In the genomic region with DNA sequence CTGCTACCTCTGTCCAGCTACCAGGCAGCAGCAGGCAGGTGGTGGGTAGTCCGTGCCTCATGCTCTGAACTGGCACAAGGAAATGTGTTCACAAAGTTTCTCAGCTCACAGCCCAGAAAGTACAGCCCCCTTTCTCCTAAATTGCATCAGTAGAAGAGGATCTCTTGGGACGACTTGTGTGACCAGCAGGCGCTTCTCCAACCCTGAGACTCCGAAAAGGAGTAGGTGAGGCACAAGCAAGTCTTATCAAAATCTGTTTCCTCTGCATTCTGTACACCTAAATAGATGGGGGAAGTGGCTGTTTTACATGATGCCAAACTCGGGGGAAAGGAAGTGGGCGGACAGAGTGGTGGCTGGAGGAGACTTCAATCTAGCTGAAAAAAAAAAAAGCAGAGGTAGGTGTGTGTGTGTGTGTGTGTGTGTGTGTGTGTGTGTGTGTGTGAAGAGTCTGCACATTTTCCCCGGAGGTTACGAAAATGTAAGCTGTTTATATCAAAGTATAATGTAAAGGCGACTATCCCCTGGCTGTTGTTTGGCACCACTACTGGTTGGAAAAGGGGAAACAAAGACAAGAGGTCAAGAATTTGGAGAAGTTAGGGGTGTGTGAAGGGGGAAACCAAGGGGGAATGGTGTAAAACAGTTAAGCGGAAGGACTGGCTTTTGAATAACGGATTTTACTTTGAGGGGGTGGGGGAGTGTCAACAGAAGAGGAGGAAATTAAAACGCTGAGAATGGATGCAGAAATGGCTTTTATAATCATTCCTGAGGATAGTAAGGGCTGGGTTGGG, we compare ENCODE assay signal across 10 mouse cellular contexts. TPM values are rescaled to one million over a fixed set of nuclear protein-coding genes. Genes with fewer than 3 reads are reported as not detected.
DNase-seq lines count a peak whose midpoint lies in the region; ATAC-seq and TF ChIP-seq lines count a peak whose summit lies in the region.
"Had no signal": no experiment of that assay in that cellular context is flagged by ENCODE, and none has a peak within 500 bp of the region (broad histone marks: within the 10 kb centered on the region; RNA-seq: fewer than 3 reads in every experiment).

No protein-coding gene starts in this region.

- H3K36me3 ChIP-seq in heart, embryonic 13.5 days, result no peaks in the 10 kb centered on the region
- no peaks in the 10 kb centered on the region for H3K36me3 ChIP-seq in hindbrain, embryonic 11.5 days (ENCODE audit: control insufficient read depth, insufficient read depth, low read length)
- H3K36me3 ChIP-seq in midbrain, embryonic 14.5 days (ENCODE audit: control insufficient read depth, insufficient read depth, low read length), result no peaks in the 10 kb centered on the region

- no peak overlapping the region for H3K27ac ChIP-seq in heart, embryonic 13.5 days (replicated peaks)
- peak overlapping the region; percentile 19; the same call in 1 of the 2 replicates for H3K27ac ChIP-seq in bone marrow, adult 2 months (ENCODE audit: control insufficient read depth, insufficient read depth, low read depth, low read length, poor library complexity)
- H3K27ac ChIP-seq in hindbrain, embryonic 11.5 days (ENCODE audit: low read depth, low read length), result no peak overlapping the region
- H3K27ac ChIP-seq in midbrain, embryonic 14.5 days (replicated peaks; ENCODE audit: low read depth, low read length), result no peak overlapping the region

- peaks cover 22% of the 10 kb centered on the region for H3K4me1 ChIP-seq in heart, embryonic 13.5 days
- H3K4me1 ChIP-seq in bone marrow, adult 2 months (ENCODE audit: control insufficient read depth, insufficient read depth, low read length), result peaks cover 4% of the 10 kb centered on the region
- peaks cover 6% of the 10 kb centered on the region; the same call in 1 of the 2 replicates for H3K4me1 ChIP-seq in hindbrain, embryonic 11.5 days (replicated peaks; ENCODE audit: control insufficient read depth, insufficient read depth, low read length)
- H3K4me1 ChIP-seq in midbrain, embryonic 14.5 days (ENCODE audit: control insufficient read depth, insufficient read depth, low read length), result peaks cover 9% of the 10 kb centered on the region; the same call in 1 of the 2 replicates

- DNase-seq in heart, adult 18-20 months, result no peak
- no peak for DNase-seq in hindbrain, embryonic 11.5 days (ENCODE audit: low spot score)
- DNase-seq in midbrain, embryonic 14.5 days, result no peak
- DNase-seq in urinary bladder, postnatal 36 days (ENCODE audit: low spot score in 2 of 2), result no peak
- no peak for DNase-seq in layer of hippocampus, adult 9-10 months (ENCODE audit: low spot score)
- DNase-seq in ovary, adult 18-20 months (ENCODE audit: low spot score), result no peak
- DNase-seq: thymus, postnatal 25 days had no signal

- no peak for ATAC-seq in heart, embryonic 13.5 days (ENCODE audit: extremely low read depth, insufficient number of reproducible peaks, low FRiP score, low TSS enrichment)
- no peak for ATAC-seq in hindbrain, embryonic 11.5 days (ENCODE audit: low FRiP score)
- no peak for ATAC-seq in midbrain, embryonic 14.5 days (ENCODE audit: low FRiP score, low TSS enrichment)

- H3K4me2 ChIP-seq in heart, embryonic 13.5 days, result no peak overlapping the region
- peak overlapping the region; percentile 98; the same call in 1 of the 2 replicates for H3K4me2 ChIP-seq in hindbrain, embryonic 11.5 days (replicated peaks; ENCODE audit: low read depth, low read length)
- H3K4me2 ChIP-seq in midbrain, embryonic 14.5 days (ENCODE audit: low read length), result peak overlapping the region; percentile 98

- no peak for TF ChIP-seq POLR2A in bone marrow, adult 2 months (IDR thresholded peaks at IDR 0.05; ENCODE audit: borderline replicate concordance, control insufficient read depth, low read depth, low read length)

- TF ChIP-seq CTCF in bone marrow, adult 2 months (IDR thresholded peaks at IDR 0.05; ENCODE audit: control insufficient read depth, insufficient read depth, low read length), result no peak

- no peaks in the 10 kb centered on the region for H3K9me3 ChIP-seq in heart, embryonic 13.5 days
- no peaks in the 10 kb centered on the region for H3K9me3 ChIP-seq in hindbrain, embryonic 11.5 days (ENCODE audit: control insufficient read depth, low read length)
- no peaks in the 10 kb centered on the region for H3K9me3 ChIP-seq in midbrain, embryonic 14.5 days (ENCODE audit: control insufficient read depth, low read length)

- 24% methylated on average over 12 of the region's 12 CpGs for WGBS in heart, embryonic 13.5 days
- WGBS in bone marrow, adult 2 months, result under 1% methylated on average over 12 of the region's 12 CpGs
- 31% methylated on average over 12 of the region's 12 CpGs for WGBS in hindbrain, embryonic 11.5 days
- WGBS in midbrain, embryonic 14.5 days, result 30% methylated on average over 12 of the region's 12 CpGs

- H3K9ac ChIP-seq in heart, embryonic 13.5 days, result no peak overlapping the region
- H3K9ac ChIP-seq in hindbrain, embryonic 11.5 days (ENCODE audit: low read depth, low read length), result no peak overlapping the region
- no peak overlapping the region for H3K9ac ChIP-seq in midbrain, embryonic 14.5 days (replicated peaks; ENCODE audit: low read length)

- peak overlapping the region; percentile 54 for H3K4me3 ChIP-seq in heart, embryonic 13.5 days
- H3K4me3 ChIP-seq in bone marrow, adult 2 months (replicated peaks; ENCODE audit: control insufficient read depth, low read depth, low read length), result peak overlapping the region; percentile 35
- H3K4me3 ChIP-seq in hindbrain, embryonic 11.5 days (ENCODE audit: low read depth, low read length), result no peak overlapping the region; the same call in 1 of the 2 replicates
- H3K4me3 ChIP-seq in midbrain, embryonic 14.5 days (replicated peaks; ENCODE audit: low read depth, low read length), result peak overlapping the region; percentile 54; the same call in 1 of the 2 replicates

- H3K27me3 ChIP-seq in heart, embryonic 13.5 days (replicated peaks), result peaks cover 95% of the 10 kb centered on the region
- H3K27me3 ChIP-seq in hindbrain, embryonic 11.5 days (ENCODE audit: control insufficient read depth, insufficient read depth, low read length), result peaks cover 58% of the 10 kb centered on the region
- peaks cover 57% of the 10 kb centered on the region for H3K27me3 ChIP-seq in midbrain, embryonic 14.5 days (ENCODE audit: control insufficient read depth, insufficient read depth, low read length)

RNA-seq across cellular contexts. Expression of gene Kcnk12, which starts 1.7 kb away (rescaled TPM):
- not detected in 2 replicates for polyA plus RNA-seq in heart, embryonic 13.5 days (2015; fragmentation: Nextera tagmentation; extraction: Ambion mirVana)
- not detected for total RNA-seq in heart, adult 18-20 months (2021)
- 0.66 and 1.8 TPM in 2 replicates for polyA plus RNA-seq in bone marrow, adult 2 months (2011; ENCODE audit: insufficient read depth, insufficient read length, low replicate concordance, missing spikeins)
- polyA plus RNA-seq in hindbrain, embryonic 11.5 days (2014; fragmentation: Nextera tagmentation; extraction: Ambion mirVana), result 0.10 and 0.39 TPM in 2 replicates
- polyA plus RNA-seq in midbrain, embryonic 14.5 days (2014; fragmentation: Nextera tagmentation; extraction: Ambion mirVana), result 0.67 and 0.70 TPM in 2 replicates
- polyA plus RNA-seq: heart, postnatal 0 days had no signal
